Mouse (Mus musculus): ENCODE measurements at regions not wholly inside any gene's neighbourhood (a gene's known extent, or its start where the extent isn't known, plus 50 kb on each side); places are given as distances from the start of the nearest gene placed in this dataset.

- Histone ChIP-seq H3K4me2 (replicated peaks) (no peak overlapping the region), H3K9me3 (replicated peaks) (no peaks in the 10 kb centered on the region), H3K27ac (no peak overlapping the region), H3K4me1 (peaks cover 6% of the 10 kb centered on the region), H3K36me3 (no peaks in the 10 kb centered on the region), H3K4me3 (no peak overlapping the region), H3K27me3 (no peaks in the 10 kb centered on the region), H3K9ac (no peak overlapping the region)
- WGBS = 81% methylated on average over 5 of the region's 5 CpGs
- ATAC-seq (ENCODE audit: low FRiP score) = no peak
Observed at GRCm38 (mm10) chr14:103938937-103939336, 94.7 kb upstream of the Ednrb start.

GRCm38 (mm10) chr14:103938201-103938600 lies 94.0 kb upstream of the Ednrb start:
- H3K4me3 ChIP-seq = no peak overlapping the region
- 92% methylated on average over 9 of the region's 9 CpGs for WGBS
- no peak overlapping the region for H3K9ac ChIP-seq
- H3K4me2 ChIP-seq (replicated peaks) = no peak overlapping the region
- H3K9me3 ChIP-seq (replicated peaks) = no peaks in the 10 kb centered on the region
- H3K27me3 ChIP-seq = no peaks in the 10 kb centered on the region
- H3K4me1 ChIP-seq = peaks cover 6% of the 10 kb centered on the region
- ATAC-seq (ENCODE audit: low FRiP score) = no peak
- H3K36me3 ChIP-seq = no peaks in the 10 kb centered on the region
- no peak overlapping the region for H3K27ac ChIP-seq

GRCm38 (mm10) chr14:103937700-103938099 lies 93.5 kb upstream of the Ednrb start:
- H3K27me3 ChIP-seq = no peaks in the 10 kb centered on the region
- H3K9ac ChIP-seq = no peak overlapping the region
- H3K4me3 ChIP-seq = no peak overlapping the region
- H3K4me1 ChIP-seq = peaks cover 6% of the 10 kb centered on the region
- WGBS = 94% methylated on average over 6 of the region's 6 CpGs
- H3K27ac ChIP-seq = no peak overlapping the region
- H3K9me3 ChIP-seq (replicated peaks) = no peaks in the 10 kb centered on the region
- H3K4me2 ChIP-seq (replicated peaks) = no peak overlapping the region
- no peaks in the 10 kb centered on the region for H3K36me3 ChIP-seq
- no peak for ATAC-seq (ENCODE audit: low FRiP score)

- no peaks in the 10 kb centered on the region for H3K9me3 ChIP-seq (replicated peaks)
- H3K9ac ChIP-seq = no peak overlapping the region
- H3K27ac ChIP-seq = no peak overlapping the region
- H3K27me3 ChIP-seq = no peaks in the 10 kb centered on the region
- no peak for ATAC-seq (ENCODE audit: low FRiP score)
- H3K4me1 ChIP-seq = no peaks in the 10 kb centered on the region
- H3K4me3 ChIP-seq = no peak overlapping the region
- WGBS = 88% methylated on average over 3 of the region's 3 CpGs
- no peaks in the 10 kb centered on the region for H3K36me3 ChIP-seq
- no peak overlapping the region for H3K4me2 ChIP-seq (replicated peaks)
Observed at GRCm38 (mm10) chr14:103933813-103934212, 89.6 kb upstream of the Ednrb start.

- no peak for ATAC-seq (ENCODE audit: low FRiP score)
- H3K9ac ChIP-seq = no peak overlapping the region
- H3K27me3 ChIP-seq = no peaks in the 10 kb centered on the region
- H3K4me3 ChIP-seq = no peak overlapping the region
- H3K27ac ChIP-seq = no peak overlapping the region
- H3K36me3 ChIP-seq = no peaks in the 10 kb centered on the region
- no peak overlapping the region for H3K4me2 ChIP-seq (replicated peaks)
- no peaks in the 10 kb centered on the region for H3K4me1 ChIP-seq
- H3K9me3 ChIP-seq (replicated peaks) = no peaks in the 10 kb centered on the region
- 84% methylated on average over 7 of the region's 7 CpGs for WGBS
Observed at GRCm38 (mm10) chr14:103932170-103932569, 88.0 kb upstream of the Ednrb start.

GRCm38 (mm10) chr14:103929734-103930364 lies 85.6 kb upstream of the Ednrb start:
- Histone ChIP-seq H3K4me2 (replicated peaks) (no peak overlapping the region), H3K4me1 (no peaks in the 10 kb centered on the region), H3K9ac (no peak overlapping the region), H3K36me3 (no peaks in the 10 kb centered on the region), H3K27ac (no peak overlapping the region), H3K4me3 (no peak overlapping the region), H3K27me3 (no peaks in the 10 kb centered on the region), H3K9me3 (replicated peaks) (no peaks in the 10 kb centered on the region)
- no peak for ATAC-seq (ENCODE audit: low FRiP score)
- 92% methylated on average over 11 of the region's 11 CpGs for WGBS

GRCm38 (mm10) chr14:103929155-103929729 lies 85.0 kb upstream of the Ednrb start:
- WGBS = 61% methylated on average over 6 of the region's 6 CpGs
- H3K36me3 ChIP-seq = no peaks in the 10 kb centered on the region
- no peaks in the 10 kb centered on the region for H3K9me3 ChIP-seq (replicated peaks)
- ATAC-seq (ENCODE audit: low FRiP score) = no peak
- H3K27ac ChIP-seq = no peak overlapping the region
- H3K4me3 ChIP-seq = no peak overlapping the region
- no peaks in the 10 kb centered on the region for H3K27me3 ChIP-seq
- H3K9ac ChIP-seq = no peak overlapping the region
- no peak overlapping the region for H3K4me2 ChIP-seq (replicated peaks)
- no peaks in the 10 kb centered on the region for H3K4me1 ChIP-seq

GRCm38 (mm10) chr14:103920169-103920568 lies 76.0 kb upstream of the Ednrb start:
- no peak for ATAC-seq (ENCODE audit: low FRiP score)
- Histone ChIP-seq H3K4me3 (no peak overlapping the region), H3K4me1 (no peaks in the 10 kb centered on the region), H3K9me3 (replicated peaks) (no peaks in the 10 kb centered on the region), H3K27me3 (no peaks in the 10 kb centered on the region), H3K27ac (no peak overlapping the region), H3K4me2 (replicated peaks) (no peak overlapping the region), H3K9ac (no peak overlapping the region), H3K36me3 (no peaks in the 10 kb centered on the region)
- WGBS = 75% methylated on average over 5 of the region's 5 CpGs

- no peak for ATAC-seq (ENCODE audit: low FRiP score)
- no peak overlapping the region for H3K4me2 ChIP-seq (replicated peaks)
- no peaks in the 10 kb centered on the region for H3K27me3 ChIP-seq
- no peaks in the 10 kb centered on the region for H3K4me1 ChIP-seq
- no peak overlapping the region for H3K4me3 ChIP-seq
- no peak overlapping the region for H3K27ac ChIP-seq
- H3K9ac ChIP-seq = no peak overlapping the region
- no peaks in the 10 kb centered on the region for H3K36me3 ChIP-seq
- H3K9me3 ChIP-seq (replicated peaks) = no peaks in the 10 kb centered on the region
- 82% methylated on average over 4 of the region's 4 CpGs for WGBS
Observed at GRCm38 (mm10) chr14:103919380-103919779, 75.2 kb upstream of the Ednrb start.

GRCm38 (mm10) chr14:103913453-103913852 lies 69.3 kb upstream of the Ednrb start:
- no peaks in the 10 kb centered on the region for H3K27me3 ChIP-seq
- 90% methylated on average over 4 of the region's 4 CpGs for WGBS
- H3K9me3 ChIP-seq (replicated peaks) = no peaks in the 10 kb centered on the region
- H3K4me2 ChIP-seq (replicated peaks) = no peak overlapping the region
- no peaks in the 10 kb centered on the region for H3K36me3 ChIP-seq
- no peak overlapping the region for H3K4me3 ChIP-seq
- no peaks in the 10 kb centered on the region for H3K4me1 ChIP-seq
- no peak overlapping the region for H3K9ac ChIP-seq
- H3K27ac ChIP-seq = no peak overlapping the region
- ATAC-seq (ENCODE audit: low FRiP score) = no peak

GRCm38 (mm10) chr14:103911707-103912106 lies 67.5 kb upstream of the Ednrb start:
- no peak for ATAC-seq (ENCODE audit: low FRiP score)
- WGBS = 80% methylated on average over 4 of the region's 4 CpGs

GRCm38 (mm10) chr14:103911280-103911679 lies 67.1 kb upstream of the Ednrb start:
- no peak overlapping the region for H3K4me3 ChIP-seq
- no peaks in the 10 kb centered on the region for H3K9me3 ChIP-seq (replicated peaks)
- peak; percentile 74 for ATAC-seq (ENCODE audit: low FRiP score)
- no peaks in the 10 kb centered on the region for H3K27me3 ChIP-seq
- WGBS = 97% methylated on average over 1 of the region's 1 CpGs
- no peak overlapping the region for H3K27ac ChIP-seq
- H3K9ac ChIP-seq = no peak overlapping the region
- no peaks in the 10 kb centered on the region for H3K4me1 ChIP-seq
- no peak overlapping the region for H3K4me2 ChIP-seq (replicated peaks)
- H3K36me3 ChIP-seq = no peaks in the 10 kb centered on the region

More at GRCm38 (mm10) chr14:103911707-103912106, 67.5 kb upstream of the Ednrb start:
- Histone ChIP-seq H3K4me2 (replicated peaks) (no peak overlapping the region), H3K9ac (no peak overlapping the region), H3K9me3 (replicated peaks) (no peaks in the 10 kb centered on the region), H3K27ac (no peak overlapping the region), H3K27me3 (no peaks in the 10 kb centered on the region), H3K4me3 (no peak overlapping the region), H3K4me1 (no peaks in the 10 kb centered on the region), H3K36me3 (no peaks in the 10 kb centered on the region)

GRCm38 (mm10) chr14:103906417-103907070 lies 62.3 kb upstream of the Ednrb start:
- Histone ChIP-seq H3K4me2 (replicated peaks) (no peak overlapping the region), H3K9me3 (replicated peaks) (no peaks in the 10 kb centered on the region), H3K4me3 (no peak overlapping the region), H3K27me3 (no peaks in the 10 kb centered on the region), H3K4me1 (no peaks in the 10 kb centered on the region), H3K27ac (no peak overlapping the region), H3K9ac (no peak overlapping the region), H3K36me3 (no peaks in the 10 kb centered on the region)
- 44% methylated on average over 2 of the region's 2 CpGs for WGBS
- ATAC-seq (ENCODE audit: low FRiP score) = no peak
